Mouse (Mus musculus) MEL-GATA-1-ER (cell line): ENCODE data around the gene Gm5294.

Experiments
- DNase-seq: peaks from one replicate; pipeline ENCODE4 v3.0.0-alpha.2; 2012; ENCODE audit warnings: low read depth; ENCODE audit errors: extremely low read depth

The Gm5294 gene

DNA sequence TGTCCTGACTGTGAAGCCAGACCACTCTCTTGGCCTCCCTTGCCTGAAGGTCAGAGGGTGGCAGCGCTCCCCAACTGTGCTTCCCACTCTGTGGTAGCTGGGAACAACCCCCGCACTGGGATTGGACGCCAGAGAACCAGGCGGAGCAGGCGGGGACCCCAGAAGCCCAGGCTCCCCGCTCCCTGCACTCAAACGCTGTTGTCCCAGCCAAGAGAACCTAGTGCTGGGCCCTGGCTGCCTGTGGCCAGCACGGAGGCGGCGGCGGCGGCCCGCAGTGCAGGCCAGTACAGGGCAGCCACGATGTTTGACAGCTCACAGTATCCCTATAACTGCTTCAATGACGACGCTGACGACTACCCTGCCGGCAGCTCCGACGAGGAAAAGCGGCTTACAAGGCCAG, at the start of gene Gm5294:
TSS of gene Gm5294 (plus strand) at position 301 of the 400 bp plus-strand sequence.
- no peak for DNase-seq

DNA sequence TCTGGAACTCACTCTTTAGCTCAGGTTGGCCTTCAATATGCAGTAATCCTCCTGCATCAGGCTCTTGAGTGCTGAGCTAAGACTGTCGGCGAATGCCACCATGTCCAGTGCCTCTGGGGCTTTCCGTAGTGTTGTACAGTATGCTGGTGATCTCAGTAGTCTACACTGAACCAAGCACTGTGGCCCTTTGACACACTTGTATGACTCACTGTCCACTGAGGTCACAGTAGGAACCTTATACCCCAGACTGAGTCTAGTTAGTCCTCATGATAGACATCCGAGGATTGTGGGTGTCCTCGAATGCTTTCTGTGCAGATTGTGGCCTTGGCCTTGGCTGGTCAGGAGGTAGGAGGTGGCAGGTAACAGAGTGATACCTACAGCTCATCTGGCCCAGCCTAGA, 44.8 kb upstream of the Gm5294 start:
- no peak for DNase-seq

DNA sequence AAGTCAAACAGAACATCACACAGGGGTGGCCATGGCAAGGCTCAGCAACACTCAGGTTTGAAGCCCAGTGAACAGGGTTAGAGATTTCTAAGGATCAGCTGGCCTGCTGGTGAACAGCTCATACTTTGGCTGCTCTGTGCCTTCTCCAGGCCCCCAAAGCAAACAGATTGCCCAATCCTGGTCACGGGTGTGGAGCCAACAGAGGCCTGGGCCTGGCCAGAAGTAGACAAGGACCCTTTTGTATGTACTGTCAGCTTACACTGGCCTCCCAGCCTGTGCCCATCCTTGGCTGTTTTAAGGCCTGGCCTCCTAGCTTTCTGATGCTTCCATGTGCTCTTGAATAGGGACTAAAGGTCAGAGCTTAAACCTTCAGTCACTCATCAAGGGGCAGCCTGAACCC, 43.5 kb upstream of the Gm5294 start:
- no peak for DNase-seq

DNA sequence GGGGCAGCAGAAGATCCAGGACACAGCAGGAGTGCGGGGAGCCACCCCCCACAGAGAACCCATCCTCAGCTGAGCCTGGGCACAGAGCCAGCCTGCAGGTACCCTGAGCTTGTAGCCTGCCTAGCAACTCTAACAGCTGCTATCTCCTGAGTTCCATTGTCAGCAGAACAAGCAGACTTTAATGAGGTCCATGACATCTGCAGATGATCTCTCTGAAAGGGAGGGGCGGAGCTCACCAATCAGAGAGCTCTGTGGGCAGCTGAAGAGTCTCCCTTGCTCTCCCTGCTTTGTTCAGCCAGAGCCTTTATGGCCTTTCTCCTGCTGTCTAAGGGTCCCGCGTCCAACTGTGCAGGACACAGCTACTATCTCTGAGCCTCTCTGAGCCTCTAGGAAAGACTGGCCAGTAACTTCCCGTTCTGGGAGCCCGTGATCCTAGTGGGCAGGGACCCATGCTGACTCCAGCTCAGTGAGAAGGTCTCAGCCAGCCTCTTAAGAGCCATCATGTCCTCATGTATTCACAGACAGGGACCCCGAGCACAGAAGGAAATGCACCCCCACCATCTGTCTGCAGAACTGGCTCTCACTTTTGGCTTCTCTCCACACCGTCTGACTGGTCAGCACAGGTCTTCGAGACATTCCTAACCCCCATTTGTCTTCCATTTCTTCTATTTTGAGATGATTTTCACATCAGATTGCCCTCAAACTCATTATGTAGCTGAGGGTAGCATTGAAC, 41.0 kb upstream of the Gm5294 start:
- no peak for DNase-seq

DNA sequence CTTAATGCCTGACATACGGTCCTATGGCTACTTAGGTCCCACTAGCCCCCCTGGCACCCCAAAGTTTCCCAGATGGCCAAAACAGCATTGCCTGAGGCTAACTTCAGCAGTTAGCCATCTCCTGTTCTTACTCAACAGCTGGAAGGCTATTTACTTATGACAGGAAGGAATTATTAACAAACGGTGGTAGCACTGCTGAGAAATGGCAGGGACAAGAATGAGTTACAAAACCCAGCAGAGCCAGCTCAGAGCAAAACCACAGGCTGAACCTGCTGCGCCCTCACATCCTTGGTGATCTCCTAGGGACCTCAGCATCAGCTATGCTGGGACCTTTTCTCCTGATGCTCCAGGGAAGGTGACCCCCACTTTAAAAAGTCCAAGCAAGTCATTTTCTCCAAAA, 40.2 kb upstream of the Gm5294 start:
- DNase-seq: no peak

DNA sequence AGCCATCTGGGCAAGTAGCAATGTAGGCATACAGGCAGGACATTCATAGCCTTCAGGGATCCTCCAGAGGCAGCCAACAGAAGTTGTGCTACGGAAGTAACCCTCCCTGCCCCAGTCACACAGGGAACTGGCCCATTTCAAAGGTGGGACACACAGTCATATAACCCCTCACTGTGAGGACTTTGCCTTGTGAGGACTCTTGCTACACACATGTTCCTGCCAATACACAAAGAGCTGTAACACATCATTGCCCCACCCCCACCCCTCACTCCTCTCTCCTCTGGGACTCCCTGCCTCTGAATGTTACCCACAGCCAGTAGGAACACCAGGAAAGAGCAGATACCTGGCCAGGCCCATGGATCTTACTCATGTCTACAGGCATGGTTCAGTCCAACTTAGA, 37.2 kb upstream of the Gm5294 start:
- DNase-seq: no peak

DNA sequence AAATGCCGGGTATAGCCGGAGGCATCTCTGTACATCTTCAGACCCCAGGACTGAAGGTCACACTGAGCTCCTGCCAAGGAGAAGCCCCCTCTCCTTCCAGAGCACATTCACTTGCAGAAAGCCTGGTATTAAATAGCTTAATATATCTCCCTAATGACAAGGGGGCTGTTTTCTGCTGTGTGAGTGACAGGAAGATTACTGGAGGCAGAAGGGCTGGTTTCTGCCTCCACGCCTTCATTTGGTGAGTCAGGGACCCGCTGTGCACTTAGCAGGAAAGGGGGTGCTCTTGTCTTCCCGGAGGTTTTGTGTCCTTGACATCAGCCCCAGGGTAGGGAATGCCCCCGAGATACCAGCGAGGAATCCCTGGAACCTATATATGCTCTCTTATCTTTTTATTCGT, 36.7 kb upstream of the Gm5294 start:
- DNase-seq: no peak

DNA sequence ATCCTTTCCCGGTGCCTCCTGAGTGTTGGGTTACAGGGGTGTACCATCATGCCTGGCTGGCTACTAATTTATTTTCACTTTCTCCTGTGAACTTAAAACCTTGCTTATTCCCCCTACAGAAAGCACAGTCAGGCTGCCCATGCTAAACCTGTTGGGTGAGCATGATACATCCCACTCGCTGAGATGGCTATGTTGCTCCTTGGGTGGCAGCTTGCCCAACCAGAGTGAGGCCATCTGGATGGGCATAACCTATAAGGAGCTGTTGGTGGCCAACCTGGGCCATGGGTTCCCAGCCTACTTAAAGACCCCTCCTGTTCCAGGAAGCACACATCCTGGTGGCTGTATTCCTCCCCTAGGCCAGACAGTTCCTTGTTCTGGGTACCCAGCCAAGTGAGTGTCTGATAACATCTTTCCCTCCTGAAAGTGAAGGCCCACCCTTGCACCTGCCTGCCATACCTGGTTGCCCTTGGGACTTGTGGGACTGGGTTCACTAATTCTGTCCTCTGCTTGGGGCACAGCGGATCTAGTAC, 33.8 kb upstream of the Gm5294 start:
- no peak for DNase-seq

DNA sequence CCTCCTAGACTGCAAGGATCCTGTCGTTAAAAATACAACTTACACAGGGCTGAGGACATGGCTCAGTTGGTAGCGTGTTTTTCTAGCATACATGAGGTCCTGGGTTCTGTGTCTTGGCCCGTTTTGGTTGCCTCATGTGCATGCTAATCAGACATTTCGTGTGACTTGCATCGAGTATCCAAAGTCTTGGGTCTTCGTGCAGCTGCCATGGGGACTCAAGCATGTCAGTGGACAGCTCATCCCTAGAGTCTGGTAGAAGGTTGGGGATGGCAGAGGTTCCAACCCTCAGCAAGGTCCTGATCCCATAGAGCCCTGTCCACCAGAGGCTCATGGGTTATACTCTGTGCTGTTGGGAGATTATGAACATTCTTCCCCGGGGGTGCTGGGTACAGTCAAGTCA, 32.2 kb upstream of the Gm5294 start:
- DNase-seq: no peak

DNA sequence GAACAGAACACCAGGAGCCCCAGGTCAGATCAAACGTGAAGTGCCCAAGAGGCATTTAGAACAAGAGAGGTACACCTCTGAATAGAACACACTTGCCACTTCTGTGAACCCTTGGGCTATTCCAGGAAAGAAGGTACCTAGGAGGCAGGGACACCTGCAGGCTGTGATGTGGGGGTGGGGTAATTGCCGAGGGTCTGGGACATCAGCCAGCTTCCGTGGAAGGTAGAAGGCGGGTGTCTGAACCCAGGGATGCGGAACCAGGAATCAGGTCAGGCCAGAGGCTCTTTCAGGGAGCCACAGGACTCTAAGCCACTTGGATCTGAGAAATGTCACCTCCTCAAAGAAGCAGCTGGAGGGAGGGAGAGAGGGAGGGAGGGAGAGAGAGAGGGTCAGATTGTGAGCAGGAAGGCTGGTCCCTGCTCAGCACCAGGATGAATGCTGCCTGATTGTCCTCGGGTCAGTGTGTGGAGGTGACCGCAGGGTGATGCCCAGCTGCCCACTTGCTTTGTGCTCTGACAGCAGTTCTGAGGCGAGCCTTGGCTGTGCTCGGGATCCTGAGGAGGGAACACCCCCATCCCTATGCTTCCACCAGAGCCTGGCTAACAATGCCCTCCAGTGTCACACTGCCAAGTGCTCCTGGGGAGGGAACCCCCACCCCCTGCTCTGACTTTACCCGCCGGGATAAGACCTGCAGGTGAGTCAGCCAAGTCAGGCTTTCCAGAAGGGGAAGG, 31.2 kb upstream of the Gm5294 start:
- DNase-seq: no peak

DNA sequence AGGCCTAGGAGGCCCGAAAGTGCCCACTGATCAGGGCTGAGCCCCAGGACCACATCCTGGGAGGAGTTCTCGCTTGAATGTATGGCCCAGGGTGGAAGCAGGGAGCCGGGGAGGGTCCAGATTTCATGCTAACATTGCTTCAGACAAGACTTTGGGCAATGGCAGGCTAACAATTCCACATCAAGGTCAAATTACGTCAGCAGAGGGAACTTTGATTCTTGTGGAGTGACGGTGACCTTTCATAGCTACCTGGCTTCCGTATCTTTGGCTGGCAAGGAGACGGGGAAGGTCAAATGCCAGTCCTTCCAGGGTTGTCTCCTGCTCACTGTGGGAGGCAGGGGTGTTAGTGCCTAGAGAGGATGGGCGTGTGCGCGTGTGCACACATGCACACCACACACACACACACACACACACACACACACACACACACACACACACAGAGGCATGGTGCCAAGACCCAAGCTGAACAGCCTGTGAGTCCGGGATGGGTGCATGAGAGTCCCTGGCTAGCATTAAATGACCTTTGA, 28.9 kb upstream of the Gm5294 start:
- no peak for DNase-seq

DNA sequence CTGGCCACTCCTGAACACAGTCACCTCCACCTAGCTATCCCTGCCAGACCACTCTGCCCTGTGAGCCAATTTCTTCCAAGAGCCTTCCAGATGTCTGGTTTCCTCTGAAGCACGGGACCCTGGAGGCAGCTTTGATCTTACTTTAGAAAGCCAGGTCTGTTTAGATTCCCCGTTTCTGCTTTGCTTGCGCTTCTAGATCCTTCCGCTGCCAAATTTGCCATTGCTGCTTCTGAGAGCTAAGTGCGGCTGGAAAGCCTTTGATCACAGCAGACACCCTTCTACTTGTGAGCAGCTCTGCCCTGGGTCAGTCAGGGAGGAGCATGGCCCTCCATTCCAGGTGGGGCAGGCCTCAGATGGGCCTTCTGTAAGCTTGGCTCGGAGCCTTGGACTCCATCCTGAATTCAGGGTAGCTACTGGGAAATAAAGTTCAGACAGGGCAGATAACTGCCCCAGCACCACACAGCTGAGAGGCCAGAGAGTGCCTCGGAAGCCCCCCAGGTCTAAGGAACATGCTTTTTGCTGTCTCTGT, 18.2 kb upstream of the Gm5294 start:
- no peak for DNase-seq

DNA sequence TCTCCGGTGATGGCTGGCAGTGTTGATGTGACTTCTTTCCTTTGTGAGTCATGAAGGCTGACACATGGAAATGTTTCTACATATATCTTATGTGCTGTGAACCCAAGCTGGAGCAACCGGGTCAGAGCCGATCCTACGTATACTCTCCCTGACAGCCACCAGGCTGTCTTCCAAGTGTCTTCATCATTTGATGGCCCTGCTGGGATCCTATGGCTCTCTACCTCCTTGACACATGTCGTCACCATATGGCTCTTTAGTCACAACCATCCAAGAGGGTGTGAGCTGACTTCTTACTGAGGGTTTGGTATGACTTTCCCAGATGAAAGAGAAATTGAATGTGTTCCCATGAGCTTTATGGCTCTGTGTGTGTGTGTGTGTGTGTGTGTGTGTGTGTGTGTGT, 15.6 kb upstream of the Gm5294 start:
- DNase-seq: no peak

DNA sequence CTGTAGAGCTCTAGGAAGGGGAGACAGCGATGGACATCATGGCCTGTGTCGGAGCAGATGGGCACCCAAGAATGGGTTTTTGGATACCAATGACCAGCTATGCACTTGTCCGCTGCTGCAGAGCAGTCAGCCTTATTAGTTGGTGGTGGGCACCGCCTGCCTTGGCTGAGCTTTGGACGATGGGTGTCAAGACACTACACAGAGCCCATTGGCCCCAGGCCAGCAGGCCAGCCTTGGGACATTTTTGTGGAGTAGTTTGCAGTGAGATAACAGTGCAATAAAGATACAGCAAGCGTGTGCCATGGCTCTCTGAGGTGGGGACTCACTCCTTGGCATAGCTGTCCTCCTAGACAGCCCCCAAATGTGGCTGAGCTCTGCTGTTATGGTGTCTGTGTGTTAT, 10.1 kb upstream of the Gm5294 start:
- DNase-seq: no peak

DNA sequence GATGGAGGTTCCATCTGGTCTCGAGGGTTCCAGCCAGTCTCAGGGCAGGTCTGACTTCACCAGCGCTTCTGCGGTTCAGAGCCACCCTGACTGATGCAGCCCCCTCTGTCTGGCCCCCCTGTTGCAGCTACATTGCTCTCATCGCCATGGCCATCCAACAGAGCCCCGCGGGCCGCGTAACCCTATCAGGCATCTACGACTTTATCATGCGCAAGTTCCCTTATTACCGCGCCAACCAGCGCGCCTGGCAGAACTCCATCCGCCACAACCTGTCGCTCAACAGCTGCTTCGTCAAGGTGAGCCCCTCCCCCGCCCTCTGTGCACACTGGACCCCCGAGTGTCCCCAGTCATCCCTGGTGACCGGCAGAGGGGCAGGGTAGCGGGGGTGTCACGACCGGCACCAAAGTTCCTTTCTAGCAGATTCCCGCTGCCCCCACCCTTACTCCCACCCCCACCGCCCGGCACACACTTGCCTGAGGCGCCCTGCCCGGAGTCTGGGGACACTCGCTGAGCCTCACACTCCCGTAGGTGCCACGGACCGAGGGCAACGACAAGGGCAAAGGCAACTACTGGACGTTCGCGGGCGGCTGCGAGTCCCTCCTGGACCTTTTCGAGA, 945 bp downstream of the Gm5294 start:
- no peak for DNase-seq

DNA sequence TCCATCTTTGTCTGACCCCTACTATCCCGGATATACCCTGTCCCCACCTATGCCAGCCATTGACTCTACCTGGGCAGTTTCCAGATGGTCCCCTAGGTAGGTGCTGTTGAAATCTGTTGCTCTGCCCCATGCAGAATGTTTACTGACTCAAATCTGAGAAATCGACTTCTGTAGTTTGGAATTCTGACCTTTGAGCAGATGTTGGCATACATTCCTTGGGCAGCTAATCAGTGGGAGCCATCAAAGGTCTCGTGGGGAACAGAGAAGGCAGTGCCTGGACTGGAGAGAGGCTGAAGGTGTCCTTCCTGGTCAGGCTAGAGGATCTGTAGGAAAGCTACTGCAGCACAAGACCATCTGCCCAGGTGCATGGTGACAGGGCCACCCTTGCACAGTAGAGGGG, 5.2 kb downstream of the Gm5294 start:
- DNase-seq: no peak

DNA sequence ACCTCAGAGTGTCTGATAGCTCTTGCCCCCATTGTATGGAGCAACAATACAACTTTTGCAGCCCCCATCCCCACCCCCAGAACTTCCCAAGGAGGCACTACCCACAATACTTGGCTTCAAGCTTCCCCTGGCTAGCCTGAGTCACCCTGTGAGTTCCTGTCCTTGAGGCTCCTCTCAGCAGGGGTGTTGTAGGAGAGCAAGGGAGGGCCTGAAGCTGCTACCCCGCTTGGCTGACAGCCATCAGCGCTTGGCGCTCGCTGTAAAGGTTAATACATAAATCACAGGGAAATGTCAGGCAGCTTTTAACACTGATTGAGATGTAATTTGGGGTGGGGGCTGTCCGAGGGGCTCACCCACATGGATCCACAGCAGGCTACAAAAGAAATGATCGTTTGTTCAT, 13.5 kb downstream of the Gm5294 start:
- no peak for DNase-seq

DNA sequence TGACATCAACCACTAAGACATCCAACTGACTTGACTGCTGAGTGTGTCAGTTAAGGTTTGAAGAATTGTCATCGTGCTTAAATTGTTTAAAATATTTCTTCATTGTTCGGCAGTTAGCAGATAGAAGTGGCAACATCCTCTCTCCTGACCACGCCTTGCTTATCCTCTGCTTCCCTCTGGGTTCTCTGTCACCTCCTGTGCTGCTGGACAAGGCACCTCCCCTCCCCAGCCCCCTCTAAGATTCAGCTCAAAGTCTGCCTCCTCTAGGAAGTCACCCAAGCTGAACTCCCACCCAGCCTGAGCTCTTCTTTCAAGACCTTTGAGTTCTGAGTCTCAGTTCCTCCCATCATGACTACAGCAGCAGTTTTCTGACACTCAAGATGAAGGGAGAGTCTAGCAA, 15.0 kb downstream of the Gm5294 start:
- no peak for DNase-seq

DNA sequence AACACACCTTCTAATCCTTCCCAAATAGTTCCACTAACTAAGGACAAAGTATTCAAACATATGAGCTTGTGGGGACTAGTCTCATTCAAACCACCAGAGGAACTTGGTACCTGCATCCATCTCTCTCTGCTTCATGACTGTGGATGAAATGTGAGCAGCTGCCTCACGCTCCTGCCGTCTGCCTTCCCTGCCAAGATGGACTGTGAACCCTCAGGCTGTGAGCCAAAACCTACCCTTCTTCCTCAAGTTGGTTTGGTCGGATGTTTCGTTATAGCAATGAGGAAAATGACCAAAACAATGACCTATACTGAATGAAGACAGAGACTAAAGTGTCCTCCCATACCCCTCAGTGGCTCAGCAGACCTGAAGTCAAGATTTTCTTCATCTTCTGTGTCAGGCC, 21.1 kb downstream of the Gm5294 start:
- no peak for DNase-seq

DNA sequence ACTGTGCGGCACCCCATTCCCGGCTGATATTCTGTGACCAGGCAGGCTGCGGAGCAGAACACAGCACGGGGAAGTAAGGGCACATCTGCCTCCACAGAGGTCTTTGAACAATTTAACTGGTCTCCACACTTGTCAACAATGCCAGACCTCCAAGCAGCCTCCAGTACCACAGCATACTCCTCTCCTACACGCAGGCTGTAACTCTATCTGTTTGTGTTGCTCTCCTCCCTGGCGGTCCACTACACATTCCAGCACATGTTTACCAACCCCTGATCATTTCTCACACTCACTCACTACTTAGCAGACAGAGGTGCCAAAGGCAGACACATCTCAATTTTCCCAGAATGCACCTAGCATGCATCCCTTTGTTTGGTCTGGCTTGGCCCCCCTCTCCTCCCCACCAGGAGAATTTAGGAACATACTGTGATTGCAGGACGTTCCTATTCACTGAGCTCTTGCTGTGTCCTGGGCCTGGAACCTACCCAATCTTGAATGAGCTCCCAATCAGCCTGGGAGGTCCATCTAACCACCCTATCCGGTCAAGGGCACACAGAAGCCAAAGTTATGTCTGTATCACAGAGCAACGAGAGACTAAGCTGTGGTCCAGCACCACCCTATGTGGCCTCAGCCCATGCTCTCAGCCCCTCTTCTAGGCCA, 23.4 kb downstream of the Gm5294 start:
- no peak for DNase-seq

DNA sequence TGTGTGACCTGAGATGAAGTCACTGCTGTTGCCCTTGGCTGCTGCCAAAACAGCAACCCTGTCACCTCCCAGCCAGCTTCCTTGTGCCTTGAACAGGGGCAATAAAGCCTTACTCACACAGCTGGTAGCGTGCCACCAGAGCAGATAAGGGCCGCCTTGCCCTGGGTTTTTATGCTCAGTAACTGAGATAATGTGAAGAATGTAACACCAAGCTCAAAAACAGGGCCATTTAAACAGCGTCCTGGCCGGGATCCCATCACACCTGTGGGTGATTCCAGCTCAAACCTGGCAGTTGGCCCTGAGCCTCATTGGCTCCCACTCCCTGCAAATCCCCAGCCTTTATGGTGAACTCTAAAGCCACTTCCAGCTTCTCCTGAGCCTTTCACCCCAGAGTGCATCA, 26.6 kb downstream of the Gm5294 start:
- DNase-seq: no peak
